Mouse (Mus musculus) spleen, adult 10 weeks (tissue): ENCODE results near the gene Hsd3b7. TPM values are rescaled to one million over a fixed set of nuclear protein-coding genes. Genes with fewer than 3 reads are reported as not detected.

Experiments
- polyA plus RNA-seq: library from polyadenylated mRNA; stranded (reverse); fragments of 350-450 nt; fragmentation: Illumina TruSeq; extraction: RNeasy Lipid Tissue Mini Kit (QIAGEN cat#74804); gene quantifications from one replicate; pipeline ENCODE4 v1.2.3, GENCODE M21; 2015; ENCODE audit warnings: low replicate concordance; ENCODE audit not compliant: insufficient read depth

Hsd3b7 gene
- 14.7 TPM for polyA plus RNA-seq

DNA sequence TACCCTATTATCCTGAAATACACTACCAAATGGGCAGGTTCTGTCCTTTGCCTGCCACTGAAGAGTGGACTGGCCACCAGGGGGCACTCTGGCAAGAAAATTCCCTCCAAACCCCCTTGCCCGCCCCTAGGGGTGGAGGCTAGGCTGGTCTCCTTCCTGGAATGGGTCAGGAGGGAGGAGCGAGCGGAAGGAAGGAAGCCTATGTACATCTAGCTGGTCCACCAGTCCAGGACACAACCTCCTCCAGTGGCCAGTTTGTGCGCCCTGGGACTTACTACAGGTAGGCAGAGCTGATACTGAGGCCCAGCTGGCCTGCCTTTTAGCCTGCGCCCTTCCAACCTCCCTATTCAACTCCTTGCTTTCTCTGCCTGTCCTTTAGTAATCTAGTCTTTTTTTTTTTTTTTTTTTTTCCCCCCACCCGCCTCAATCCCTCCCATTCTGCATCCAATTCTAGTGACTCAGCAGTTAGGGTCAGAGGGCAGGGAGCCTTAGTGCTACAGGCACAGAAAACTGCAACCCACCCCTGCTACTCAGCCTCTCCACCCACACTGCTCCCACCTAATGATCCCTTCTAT lies at the start of gene Hsd3b7:
Gene Hsd3b7 (plus strand): TSS at position 170 of the 575 bp plus-strand sequence.

GRCm38 (mm10) chr7:127769651-127770038 lies 30.8 kb upstream of the Hsd3b7 start, which contains the start of gene Orai3:
Gene Orai3, plus strand, starts transcription at chr7:127769815.

DNA sequence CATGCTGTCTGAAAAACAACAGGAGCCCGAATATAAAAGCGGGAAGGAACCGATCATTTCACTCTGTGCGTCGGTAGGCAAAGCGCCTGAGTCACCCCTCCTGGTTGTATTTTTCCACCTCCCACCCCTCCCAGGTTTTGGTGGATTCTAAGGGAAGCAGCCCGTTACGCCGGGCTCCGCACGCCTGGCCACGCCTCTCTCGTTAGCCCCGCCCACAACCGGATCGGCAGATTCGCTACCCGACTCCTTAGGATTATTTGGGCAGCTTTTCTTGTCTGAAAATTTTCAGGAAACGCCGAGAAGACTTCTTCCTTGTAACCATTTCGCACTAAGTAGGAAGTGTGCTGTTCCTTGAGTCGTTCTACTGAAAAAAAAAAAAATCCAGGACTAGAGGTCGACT lies 24.0 kb upstream of the Hsd3b7 start, which contains the start of gene Setd1a:
Gene Setd1a (plus strand): TSS at position 245 of the 400 bp plus-strand sequence.

DNA sequence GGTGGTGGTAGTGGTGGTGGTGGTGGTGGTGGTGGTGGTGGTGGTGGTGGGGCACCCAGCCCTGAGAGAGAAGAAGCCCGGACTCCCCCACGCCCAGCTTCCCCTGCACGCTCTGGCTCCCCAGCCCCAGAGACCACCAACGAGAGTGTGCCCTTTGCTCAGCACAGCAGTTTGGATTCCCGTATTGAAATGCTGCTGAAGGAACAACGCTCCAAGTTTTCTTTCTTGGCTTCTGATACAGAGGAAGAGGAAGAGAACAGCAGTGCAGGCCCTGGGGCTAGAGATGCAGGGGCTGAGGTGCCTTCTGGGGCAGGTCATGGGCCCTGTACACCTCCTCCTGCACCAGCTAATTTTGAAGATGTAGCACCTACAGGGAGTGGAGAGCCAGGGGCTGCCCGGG lies 15.1 kb upstream of the Hsd3b7 start, which contains the start of gene Gm49388:
Gene Gm49388 (plus strand): TSS at position 301 of the 400 bp plus-strand sequence.

DNA sequence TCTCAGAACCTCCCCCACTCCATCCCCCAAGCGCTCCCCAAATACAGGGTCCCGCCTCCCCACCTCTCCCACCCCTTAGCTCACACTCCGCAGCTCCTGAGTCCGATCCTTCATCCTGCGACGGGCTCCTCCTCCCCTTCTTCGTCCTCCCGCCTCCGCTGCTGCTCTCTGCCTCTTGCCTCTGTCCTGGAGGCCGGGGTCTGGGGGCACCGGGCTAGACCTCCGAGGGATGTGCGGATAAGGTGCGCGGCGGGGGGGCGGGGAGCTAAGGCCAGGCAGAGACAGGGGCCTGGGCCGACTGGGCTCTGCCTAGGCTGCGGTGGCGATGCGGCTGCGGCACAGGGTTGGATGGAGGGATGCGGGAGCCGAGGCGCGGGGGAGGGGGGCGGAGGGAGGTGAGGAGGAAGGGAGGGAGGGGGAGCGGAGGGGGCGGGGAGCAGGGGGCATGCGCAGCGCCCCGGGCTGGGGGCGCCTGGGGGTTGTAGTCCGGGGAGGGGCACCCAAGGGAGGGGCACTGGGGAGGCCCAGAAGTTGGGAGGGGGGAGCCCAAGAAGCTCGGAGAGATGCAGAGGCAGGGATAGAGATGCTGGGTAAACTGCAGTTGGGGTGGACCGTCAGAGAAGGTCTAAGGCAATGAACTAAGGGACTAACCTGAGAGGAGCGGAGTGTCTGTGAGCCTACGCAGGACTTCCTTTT lies 23.9 kb downstream of the Hsd3b7 start, which contains the start of the genes Stx4a and Stx1b:
Gene Stx4a (plus strand): TSS at position 119 of the 696 bp plus-strand sequence.
Gene Stx1b (minus strand): TSS at position 374 of the 696 bp plus-strand sequence.

Other genes starting within 250 kb of the Hsd3b7 start
- gene Tmem265, start 239.2 kb upstream of the Hsd3b7 start, polyA plus RNA-seq = not detected
- 103 TPM for gene Phkg2, start 227.3 kb upstream of the Hsd3b7 start, polyA plus RNA-seq
- 1.8 TPM for gene Ccdc189, start 212.0 kb upstream of the Hsd3b7 start, polyA plus RNA-seq
- 30.1 TPM for gene Rnf40, start 211.8 kb upstream of the Hsd3b7 start, polyA plus RNA-seq
- 6.0 TPM for gene Zfp629, start 184.8 kb upstream of the Hsd3b7 start, polyA plus RNA-seq
- gene Bcl7c, start 91.7 kb upstream of the Hsd3b7 start, polyA plus RNA-seq = 8.0 TPM
- gene Ctf1, start 87.9 kb upstream of the Hsd3b7 start, polyA plus RNA-seq = not detected
- gene Ctf2, start 68.4 kb upstream of the Hsd3b7 start, polyA plus RNA-seq = not detected
- gene Fbxl19, start 56.1 kb upstream of the Hsd3b7 start, polyA plus RNA-seq = 6.2 TPM
- gene Orai3, start 30.8 kb upstream of the Hsd3b7 start, polyA plus RNA-seq = 32.6 TPM
- 28.5 TPM for gene Setd1a, start 23.9 kb upstream of the Hsd3b7 start, polyA plus RNA-seq
- gene Gm49388, start 15.0 kb upstream of the Hsd3b7 start, polyA plus RNA-seq = not detected
- gene Stx4a, start 23.7 kb downstream of the Hsd3b7 start, polyA plus RNA-seq = 96.9 TPM
- 1.5 TPM for gene Stx1b, start 23.9 kb downstream of the Hsd3b7 start, polyA plus RNA-seq
- gene Zfp646, start 75.6 kb downstream of the Hsd3b7 start, polyA plus RNA-seq = 37.8 TPM
- gene Zfp668, start 76.2 kb downstream of the Hsd3b7 start, polyA plus RNA-seq = 4.0 TPM
- gene Prss53, start 90.4 kb downstream of the Hsd3b7 start, polyA plus RNA-seq = 0.25 TPM
- not detected for gene Gm21974, start 94.8 kb downstream of the Hsd3b7 start, polyA plus RNA-seq
- 52.3 TPM for gene Vkorc1, start 95.0 kb downstream of the Hsd3b7 start, polyA plus RNA-seq
- gene Bckdk, start 103.5 kb downstream of the Hsd3b7 start, polyA plus RNA-seq = 16.3 TPM
- gene Kat8, start 111.9 kb downstream of the Hsd3b7 start, polyA plus RNA-seq = 55.2 TPM
- gene Prss8, start 129.5 kb downstream of the Hsd3b7 start, polyA plus RNA-seq = not detected
- 1.6 TPM for gene Prss36, start 146.1 kb downstream of the Hsd3b7 start, polyA plus RNA-seq
- gene Fus, start 166.9 kb downstream of the Hsd3b7 start, polyA plus RNA-seq = 960 TPM
- 39.8 TPM for gene Pycard, start 193.3 kb downstream of the Hsd3b7 start, polyA plus RNA-seq
- gene Trim72, start 203.3 kb downstream of the Hsd3b7 start, polyA plus RNA-seq = 0.18 TPM